Mouse (Mus musculus) layer of hippocampus, adult 9-11 months (tissue): ENCODE data around the gene Llph.

ENCODE experiments used
- DNase-seq: peaks from one replicate; pipeline ENCODE4 v3.0.0; 2022

Gene Llph

DNA sequence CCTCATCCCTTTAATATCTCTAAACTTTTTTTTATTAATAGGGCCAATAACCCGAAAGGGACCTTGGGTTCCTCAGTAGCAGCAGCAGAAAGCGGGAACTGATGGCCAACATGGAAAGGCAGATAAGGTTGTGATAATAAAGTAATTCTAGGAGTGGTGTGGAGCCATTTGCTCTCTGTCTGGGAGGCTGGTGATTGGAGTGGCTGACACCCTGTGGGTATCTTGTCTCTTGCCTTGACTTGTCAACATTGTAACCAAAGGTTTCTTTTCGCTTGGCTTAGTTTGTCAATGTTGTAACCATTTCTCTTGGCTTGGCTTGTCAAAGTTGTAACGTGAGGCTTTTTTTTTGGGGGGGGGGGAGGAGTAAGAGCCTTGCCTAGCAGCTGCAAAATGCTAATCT lies 53.5 kb downstream of the Llph start:
- no peak for DNase-seq

DNA sequence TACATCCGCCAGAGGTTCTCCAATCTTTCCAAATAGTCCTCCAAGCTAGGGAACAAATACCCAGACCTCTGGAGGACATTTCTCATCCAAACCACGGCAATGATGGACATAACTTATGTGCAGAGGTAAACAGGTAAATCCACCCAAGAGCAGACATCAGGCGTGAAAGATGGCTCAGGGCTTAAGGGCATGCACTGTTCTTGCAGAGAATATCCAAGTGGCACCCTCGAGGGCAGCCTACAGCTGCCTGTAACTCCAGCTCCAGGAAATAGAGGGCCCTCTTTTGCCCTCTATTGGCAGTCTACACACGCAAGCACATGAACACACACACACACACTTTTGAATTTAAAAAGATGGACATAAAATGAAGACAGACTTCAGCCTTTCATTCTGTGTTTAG lies 54.8 kb downstream of the Llph start:
- no peak for DNase-seq
